ENCODE assay signal across 10 mouse cellular contexts in the genomic region with DNA sequence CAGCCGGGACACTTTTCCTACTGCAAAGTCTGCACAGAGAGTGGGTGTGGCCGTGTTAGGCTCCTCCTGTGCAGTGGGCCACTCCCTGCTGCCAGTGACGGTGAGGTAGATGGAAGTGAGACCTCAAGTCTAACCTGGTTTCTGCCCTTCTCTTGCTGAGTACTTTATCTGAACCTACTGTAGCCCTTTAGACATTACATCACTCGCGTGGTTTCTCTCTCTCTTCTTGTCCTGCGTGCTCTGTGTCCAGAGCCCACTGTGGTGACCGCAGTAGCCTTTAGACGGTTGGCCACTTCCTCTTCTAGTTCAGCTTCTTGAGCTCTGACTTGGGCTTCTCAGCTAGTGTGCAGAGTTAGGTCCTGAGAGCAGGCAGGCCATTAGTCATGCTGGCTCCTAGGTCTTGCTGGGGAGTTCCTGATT. TPM values are rescaled to one million over a fixed set of nuclear protein-coding genes. Genes with fewer than 3 reads are reported as not detected.
DNase-seq lines count a peak whose midpoint lies in the region; ATAC-seq lines count a peak whose summit lies in the region.
"Had no signal": no experiment of that assay in that cellular context is flagged by ENCODE, and none has a peak within 500 bp of the region (broad histone marks: within the 10 kb centered on the region; RNA-seq: fewer than 3 reads in every experiment).

No protein-coding gene starts in this region.

- WGBS in liver, embryonic 15.5 days (ENCODE audit: insufficient replicate concordance): 12% methylated on average over 8 of the region's 8 CpGs
- WGBS in stomach, embryonic 16.5 days: 78% methylated on average over 8 of the region's 8 CpGs

- DNase-seq in lung, postnatal 36 days: peak; percentile 71
- no peak for DNase-seq in lung, postnatal 14 days
- no peak for DNase-seq in frontal cortex, adult 2 months (ENCODE audit: extremely low spot score in 1 of 2, low spot score in 1 of 2)
- DNase-seq in cerebellum, adult 9-10 months: no peak
- DNase-seq: kidney, adult 11 months; left cerebral cortex, postnatal 4 days had no signal

- H3K4me2 ChIP-seq in liver, embryonic 15.5 days: peak overlapping the region; percentile 13
- H3K4me2 ChIP-seq in stomach, embryonic 16.5 days (ENCODE audit: low read depth, low read length): no peak overlapping the region
- H3K4me2 ChIP-seq: embryonic facial prominence, embryonic 15.5 days had no signal

- H3K9ac ChIP-seq in liver, embryonic 15.5 days: no peak overlapping the region
- no peak overlapping the region for H3K9ac ChIP-seq in stomach, embryonic 16.5 days (ENCODE audit: low read length)
- H3K9ac ChIP-seq: embryonic facial prominence, embryonic 15.5 days had no signal

- H3K27ac ChIP-seq in liver, embryonic 15.5 days (replicated peaks): peak overlapping the region; percentile 46
- H3K27ac ChIP-seq in stomach, embryonic 16.5 days (ENCODE audit: low read length): peak overlapping the region; percentile 26; the same call in 1 of the 2 replicates
- H3K27ac ChIP-seq: embryonic facial prominence, embryonic 15.5 days had no signal

- H3K9me3 ChIP-seq in liver, embryonic 15.5 days (replicated peaks): no peaks in the 10 kb centered on the region
- no peaks in the 10 kb centered on the region for H3K9me3 ChIP-seq in stomach, embryonic 16.5 days (replicated peaks; ENCODE audit: control insufficient read depth, low read length)
- H3K9me3 ChIP-seq: embryonic facial prominence, embryonic 15.5 days had no signal

- no peak overlapping the region for H3K4me3 ChIP-seq in liver, embryonic 15.5 days (replicated peaks)
- no peak overlapping the region for H3K4me3 ChIP-seq in stomach, embryonic 16.5 days (replicated peaks; ENCODE audit: low read length)
- H3K4me3 ChIP-seq: embryonic facial prominence, embryonic 15.5 days had no signal

- no peaks in the 10 kb centered on the region; the same call in 1 of the 2 replicates for H3K27me3 ChIP-seq in liver, embryonic 15.5 days
- no peaks in the 10 kb centered on the region for H3K27me3 ChIP-seq in stomach, embryonic 16.5 days (ENCODE audit: control insufficient read depth, insufficient read depth, low read length)
- H3K27me3 ChIP-seq: embryonic facial prominence, embryonic 15.5 days had no signal

- peaks cover 63% of the 10 kb centered on the region for H3K4me1 ChIP-seq in liver, embryonic 15.5 days (replicated peaks)
- peaks cover 25% of the 10 kb centered on the region for H3K4me1 ChIP-seq in stomach, embryonic 16.5 days (ENCODE audit: control insufficient read depth, insufficient read depth, low read length)

- peak; percentile 84 for ATAC-seq in common myeloid progenitor, adult 5-6 weeks (replicated peaks; ENCODE audit: low read depth, poor library complexity, severe bottlenecking)
- peak; percentile 59 for ATAC-seq in liver, embryonic 15.5 days (ENCODE audit: insufficient read depth)
- ATAC-seq in stomach, embryonic 16.5 days (ENCODE audit: insufficient read depth, low FRiP score): peak; percentile 45; the same call in 1 of the 2 replicates

- H3K36me3 ChIP-seq in liver, embryonic 15.5 days (replicated peaks): no peaks in the 10 kb centered on the region
- H3K36me3 ChIP-seq in stomach, embryonic 16.5 days (ENCODE audit: control insufficient read depth, insufficient read depth, low read length): no peaks in the 10 kb centered on the region
- H3K36me3 ChIP-seq: embryonic facial prominence, embryonic 15.5 days had no signal

RNA-seq across cellular contexts. Expression of gene Ccdc12, which starts 20.2 kb away (rescaled TPM):
- total RNA-seq in common myeloid progenitor, adult 5-6 weeks (2017): 88.7 and 112 TPM in 2 replicates
- 60.9 and 64.9 TPM in 2 replicates for polyA plus RNA-seq in liver, embryonic 15.5 days (2015; fragmentation: Nextera tagmentation; extraction: Ambion mirVana)
- 148 and 153 TPM in 2 replicates for polyA plus RNA-seq in stomach, embryonic 16.5 days (2015; fragmentation: Nextera tagmentation; extraction: Ambion mirVana)
- polyA plus RNA-seq in frontal cortex, adult 2 months (2012; rRNA removed): 105 and 106 TPM in 2 replicates

RNA-seq across cellular contexts. Expression of gene Nbeal2, which starts 22.5 kb away (rescaled TPM):
- 8.6 and 19.5 TPM in 2 replicates for total RNA-seq in common myeloid progenitor, adult 5-6 weeks (2017)
- 1.8 and 2.4 TPM in 2 replicates for polyA plus RNA-seq in liver, embryonic 15.5 days (2015; fragmentation: Nextera tagmentation; extraction: Ambion mirVana)
- polyA plus RNA-seq in stomach, embryonic 16.5 days (2015; fragmentation: Nextera tagmentation; extraction: Ambion mirVana): 10.9 and 12.1 TPM in 2 replicates
- polyA plus RNA-seq in frontal cortex, adult 2 months (2012; rRNA removed): 22.4 and 24.5 TPM in 2 replicates

RNA-seq across cellular contexts. Expression of gene Nradd, which starts 52.2 kb away (rescaled TPM):
- 2.1 and 5.8 TPM in 2 replicates for total RNA-seq in common myeloid progenitor, adult 5-6 weeks (2017)
- 1.6 and 2.5 TPM in 2 replicates for polyA plus RNA-seq in liver, embryonic 15.5 days (2015; fragmentation: Nextera tagmentation; extraction: Ambion mirVana)
- polyA plus RNA-seq in stomach, embryonic 16.5 days (2015; fragmentation: Nextera tagmentation; extraction: Ambion mirVana): 27.2 and 27.6 TPM in 2 replicates
- polyA plus RNA-seq in frontal cortex, adult 2 months (2012; rRNA removed): 8.5 and 9.4 TPM in 2 replicates
